Mouse (Mus musculus) testis, adult 2 months (tissue): Measurements from ENCODE around the gene Olfr958.

Source experiments
- CTCF ChIP-seq: fragments of 200-500 bp; IDR thresholded peaks from 2 replicates; pipeline ENCODE4 v1.5.1; 2012; ENCODE audit warnings: low read depth, mild to moderate bottlenecking, inconsistent platforms, low read length, moderate library complexity; ENCODE audit not compliant: control insufficient read depth, insufficient read depth, insufficient replicate concordance
- POLR2A ChIP-seq: fragments of 200-500 bp; IDR thresholded peaks from 2 replicates; pipeline ENCODE4 v1.6.1; 2012; ENCODE audit warnings: low read depth, mild to moderate bottlenecking, inconsistent platforms, low read length, moderate library complexity; ENCODE audit not compliant: control insufficient read depth

GRCm38 (mm10) chr9:39577050-39577449 is 23.2 kb upstream of the Olfr958 start:
- TF ChIP-seq CTCF (no peak), POLR2A (no peak)
